Mouse (Mus musculus) hindbrain, embryonic 12.5 days (tissue): Measurements from ENCODE around the gene Zfp174. TPM values are rescaled to one million over a fixed set of nuclear protein-coding genes. Genes with fewer than 3 reads are reported as not detected.
"Not testable (repeated sequence)": the region's sequence is repeated elsewhere in the genome, so short reads cannot be mapped to it uniquely, and the experiment has no call there.

Source experiments
- ATAC-seq: fragments of 200-750 bp; cut with Nextera tagmentation; 2 replicates; pipeline ENCODE4 v1.8.0; 2017; ENCODE audit warnings: moderate TSS enrichment; ENCODE audit not compliant: low FRiP score
- H3K27ac ChIP-seq: fragments of 300-500 bp; sonication (generic); 2 replicates; pipeline ENCODE4 v1.5.1; 2016; ENCODE audit warnings: mild to moderate bottlenecking
- H3K27me3 ChIP-seq: fragments of 300-500 bp; sonication (generic); 2 replicates; pipeline ENCODE4 v1.6.1; 2016; ENCODE audit warnings: mild to moderate bottlenecking
- H3K36me3 ChIP-seq: fragments of 300-500 bp; sonication (generic); 2 replicates; pipeline ENCODE4 v1.6.1; 2016; ENCODE audit warnings: mild to moderate bottlenecking
- H3K4me1 ChIP-seq: fragments of 300-500 bp; sonication (generic); 2 replicates; pipeline ENCODE4 v1.6.1; 2016
- H3K4me2 ChIP-seq: fragments of 300-500 bp; sonication (generic); replicated peaks from 2 replicates; pipeline ENCODE4 v1.6.1; 2016; ENCODE audit warnings: mild to moderate bottlenecking
- H3K4me3 ChIP-seq: fragments of 300-500 bp; sonication (generic); 2 replicates; pipeline ENCODE4 v1.5.1; 2016; ENCODE audit warnings: mild to moderate bottlenecking
- H3K9ac ChIP-seq: fragments of 300-500 bp; sonication (generic); 2 replicates; pipeline ENCODE4 v1.6.1; 2016; ENCODE audit warnings: mild to moderate bottlenecking, moderate library complexity
- H3K9me3 ChIP-seq: fragments of 300-500 bp; sonication (generic); replicated peaks from 2 replicates; pipeline ENCODE4 v1.6.1; 2016; ENCODE audit warnings: mild to moderate bottlenecking
- WGBS: fragments of 180-500 bp; shearing (Covaris S2); methylation state at CpG from one replicate; pipeline ENCODE4 v1.1.7; 2016; 5-methylcytosine and 5-hydroxymethylcytosine counted together
- polyA plus RNA-seq: library from polyadenylated mRNA; unstranded; fragments of >200 nt; fragmentation: Nextera tagmentation; extraction: Ambion mirVana; gene quantifications from 2 replicates; pipeline ENCODE4 v1.2.1, GENCODE M21; 2016

Gene Zfp174
- polyA plus RNA-seq, 1 experiment from 2014 or later: 2.0 TPM

- no peak for ATAC-seq
- WGBS: 73% methylated on average over 3 of the region's 3 CpGs
- Histone ChIP-seq H3K4me1 (peaks cover 3% of the 10 kb centered on the region; the same call in 1 of the 2 replicates), H3K9me3 (no peaks in the 10 kb centered on the region), H3K27ac (no peak overlapping the region), H3K9ac (no peak overlapping the region), H3K4me3 (no peak overlapping the region), H3K36me3 (no peaks in the 10 kb centered on the region), H3K4me2 (no peak overlapping the region), H3K27me3 (no peaks in the 10 kb centered on the region)
Observed at GRCm38 (mm10) chr16:3848416-3848815, 1.3 kb downstream of the Zfp174 start.

GRCm38 (mm10) chr16:3851301-3851700 lies 4.2 kb downstream of the Zfp174 start:
- not testable (repeated sequence) for H3K4me3 ChIP-seq, ATAC-seq, H3K27me3 ChIP-seq, H3K27ac ChIP-seq, H3K4me1 ChIP-seq, H3K9ac ChIP-seq, H3K9me3 ChIP-seq, H3K4me2 ChIP-seq, H3K36me3 ChIP-seq
- 88% methylated on average over 12 of the region's 13 CpGs for WGBS

GRCm38 (mm10) chr16:3852586-3852985 lies 5.5 kb downstream of the Zfp174 start:
- Histone ChIP-seq H3K4me3 (no peak overlapping the region), H3K27me3 (no peaks in the 10 kb centered on the region), H3K4me1 (peaks cover 3% of the 10 kb centered on the region; the same call in 1 of the 2 replicates), H3K9ac (no peak overlapping the region), H3K4me2 (no peak overlapping the region), H3K36me3 (no peaks in the 10 kb centered on the region), H3K9me3 (no peaks in the 10 kb centered on the region), H3K27ac (no peak overlapping the region)
- no peak for ATAC-seq
- 34% methylated on average over 12 of the region's 12 CpGs for WGBS

GRCm38 (mm10) chr16:3854437-3855182 lies 7.5 kb downstream of the Zfp174 start:
- H3K4me2 ChIP-seq: no peak overlapping the region
- no peak overlapping the region for H3K4me3 ChIP-seq
- H3K27ac ChIP-seq: no peak overlapping the region
- H3K4me1 ChIP-seq: no peaks in the 10 kb centered on the region
- no peak for ATAC-seq
- H3K36me3 ChIP-seq: no peaks in the 10 kb centered on the region
- no peak overlapping the region for H3K9ac ChIP-seq
- H3K9me3 ChIP-seq: no peaks in the 10 kb centered on the region
- no peaks in the 10 kb centered on the region for H3K27me3 ChIP-seq
- WGBS: 51% methylated on average over 11 of the region's 11 CpGs

- Histone ChIP-seq H3K9me3 (no peaks in the 10 kb centered on the region), H3K27ac (no peak overlapping the region), H3K4me2 (no peak overlapping the region), H3K27me3 (no peaks in the 10 kb centered on the region), H3K4me1 (no peaks in the 10 kb centered on the region), H3K9ac (no peak overlapping the region), H3K36me3 (peaks cover 5% of the 10 kb centered on the region), H3K4me3 (no peak overlapping the region)
- WGBS: 89% methylated on average over 1 of the region's 1 CpGs
- no peak for ATAC-seq
Observed at GRCm38 (mm10) chr16:3855776-3856175, 8.7 kb downstream of the Zfp174 start.

GRCm38 (mm10) chr16:3859254-3859653 lies 12.2 kb downstream of the Zfp174 start:
- Histone ChIP-seq H3K9ac (no peak overlapping the region), H3K9me3 (no peaks in the 10 kb centered on the region), H3K27ac (no peak overlapping the region), H3K4me3 (no peak overlapping the region), H3K36me3 (peaks cover 28% of the 10 kb centered on the region), H3K4me2 (no peak overlapping the region), H3K27me3 (no peaks in the 10 kb centered on the region), H3K4me1 (no peaks in the 10 kb centered on the region)
- ATAC-seq: no peak
- 90% methylated on average over 4 of the region's 4 CpGs for WGBS

GRCm38 (mm10) chr16:3871815-3872214 lies 24.7 kb downstream of the Zfp174 start:
- WGBS: 2% methylated on average over 16 of the region's 16 CpGs
- no peak; the same call in 1 of the 2 replicates for ATAC-seq
- Histone ChIP-seq H3K9me3 (no peaks in the 10 kb centered on the region), H3K4me3 (peak overlapping the region; percentile 54), H3K4me1 (peaks cover 16% of the 10 kb centered on the region), H3K9ac (peak overlapping the region; percentile 55), H3K4me2 (peak overlapping the region; percentile 88), H3K27me3 (no peaks in the 10 kb centered on the region), H3K36me3 (peaks cover 3% of the 10 kb centered on the region; the same call in 1 of the 2 replicates), H3K27ac (no peak overlapping the region)

- Histone ChIP-seq H3K4me2 (peak within 1 kb of the TSS; percentile 88), H3K27ac (0 out of 2 replicates have a peak within 1 kb of the TSS, but pooled peaks have one; percentile 46), H3K9ac (peak within 1 kb of the TSS; percentile 55), H3K36me3 (peaks cover 3% of the 10 kb centered on the region; the same call in 1 of the 2 replicates), H3K9me3 (no peaks in the 10 kb centered on the region), H3K27me3 (no peaks in the 10 kb centered on the region), H3K4me1 (peaks cover 16% of the 10 kb centered on the region), H3K4me3 (peak within 1 kb of the TSS; percentile 54)
- WGBS: 3% methylated on average over 47 of the region's 47 CpGs
- ATAC-seq: peak; percentile 98
Observed at GRCm38 (mm10) chr16:3872216-3873047, 25.4 kb downstream of the Zfp174 start, which contains the start of gene Naa60. Gene Naa60, plus strand, starts transcription at chr16:3872375.

- H3K4me2 ChIP-seq: no peak overlapping the region
- H3K27ac ChIP-seq: no peak overlapping the region
- WGBS: 97% methylated on average over 4 of the region's 4 CpGs
- no peaks in the 10 kb centered on the region for H3K27me3 ChIP-seq
- no peak for ATAC-seq
- peaks cover 13% of the 10 kb centered on the region for H3K4me1 ChIP-seq
- H3K9ac ChIP-seq: no peak overlapping the region
- H3K4me3 ChIP-seq: no peak overlapping the region
- H3K36me3 ChIP-seq: peaks cover 7% of the 10 kb centered on the region
- H3K9me3 ChIP-seq: no peaks in the 10 kb centered on the region
Observed at GRCm38 (mm10) chr16:3876346-3876745, 29.3 kb downstream of the Zfp174 start.

- peak within 1 kb of the TSS; percentile 66 for H3K4me2 ChIP-seq
- peak within 1 kb of the TSS; percentile 90 for H3K9ac ChIP-seq
- H3K4me1 ChIP-seq: peaks cover 15% of the 10 kb centered on the region
- peak within 1 kb of the TSS; percentile 95 for H3K4me3 ChIP-seq
- no peaks in the 10 kb centered on the region for H3K9me3 ChIP-seq
- no peaks in the 10 kb centered on the region for H3K27me3 ChIP-seq
- ATAC-seq: peak; percentile 99
- H3K36me3 ChIP-seq: peaks cover 6% of the 10 kb centered on the region
- peak within 1 kb of the TSS; percentile 93 for H3K27ac ChIP-seq
- under 1% methylated on average over 81 of the region's 88 CpGs for WGBS
Observed at GRCm38 (mm10) chr16:3884201-3885064, 37.4 kb downstream of the Zfp174 start, which contains the start of the genes Zfp597 and Gm20695. Gene Zfp597, minus strand, starts transcription at chr16:3884561. Gene Gm20695, plus strand, starts transcription at chr16:3884648.

- Histone ChIP-seq H3K9me3 (no peaks in the 10 kb centered on the region), H3K27me3 (no peaks in the 10 kb centered on the region), H3K4me1 (peaks cover 15% of the 10 kb centered on the region), H3K4me3 (peak overlapping the region; percentile 95), H3K9ac (peak overlapping the region; percentile 90), H3K27ac (peak overlapping the region; percentile 93), H3K4me2 (peak overlapping the region; percentile 66), H3K36me3 (peaks cover 4% of the 10 kb centered on the region; the same call in 1 of the 2 replicates)
- WGBS: 4% methylated on average over 10 of the region's 10 CpGs
- peak; percentile 41 for ATAC-seq
Observed at GRCm38 (mm10) chr16:3885065-3885670, 38.1 kb downstream of the Zfp174 start.
